ENCODE assay signal across 8 mouse cellular contexts in the genomic region with DNA sequence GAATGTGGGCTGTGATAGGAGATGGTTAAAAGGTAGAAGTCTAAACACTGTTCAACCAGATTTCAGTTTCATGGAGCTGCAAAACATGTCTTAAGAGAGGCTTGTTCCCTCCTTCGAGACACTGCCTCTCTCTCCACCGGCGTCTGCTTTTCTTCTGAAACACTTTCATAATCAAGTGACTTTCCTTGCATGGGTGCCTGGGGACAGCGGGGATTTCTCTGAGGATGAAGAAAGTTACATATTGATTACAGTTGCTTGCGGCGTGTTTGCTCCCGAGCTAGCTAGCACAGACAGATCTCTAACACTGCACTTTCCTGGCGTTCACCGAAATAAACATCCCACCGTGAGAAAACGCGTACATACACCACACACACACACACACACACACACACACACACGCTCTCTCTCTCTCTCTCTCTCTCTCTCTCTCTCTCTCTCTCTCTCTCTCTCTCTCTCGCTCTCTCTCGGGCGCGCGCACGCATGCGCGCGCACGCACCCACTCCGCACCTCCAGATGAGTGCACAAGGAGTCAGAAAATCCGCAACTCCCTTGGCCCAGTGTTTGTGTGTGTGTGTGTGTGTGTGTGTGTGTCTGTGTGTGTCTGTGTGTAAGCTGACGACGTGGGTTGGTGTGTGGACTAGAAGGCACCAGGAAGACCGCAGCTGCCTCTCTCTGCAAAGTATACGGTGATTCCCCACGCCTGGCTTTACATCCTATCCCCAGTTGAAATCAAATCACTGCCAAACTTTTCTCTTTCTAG. TPM values are rescaled to one million over a fixed set of nuclear protein-coding genes. Genes with fewer than 3 reads are reported as not detected.
DNase-seq lines count a peak whose midpoint lies in the region; ATAC-seq lines count a peak whose summit lies in the region.

No protein-coding gene starts in this region.

- peaks cover 24% of the 10 kb centered on the region for H3K27me3 ChIP-seq in embryonic facial prominence, embryonic 14.5 days (replicated peaks; ENCODE audit: control insufficient read depth, insufficient read depth, low read length)
- H3K27me3 ChIP-seq in hindbrain, embryonic 11.5 days (ENCODE audit: control insufficient read depth, insufficient read depth, low read length): peaks cover 15% of the 10 kb centered on the region
- H3K27me3 ChIP-seq in megakaryocyte, embryonic 14.5 days (replicated peaks): peaks cover 51% of the 10 kb centered on the region
- peaks cover 24% of the 10 kb centered on the region for H3K27me3 ChIP-seq in stomach, embryonic 16.5 days (ENCODE audit: control insufficient read depth, insufficient read depth, low read length)

- H3K9ac ChIP-seq in embryonic facial prominence, embryonic 14.5 days (ENCODE audit: low read depth, low read length): peak overlapping the region; percentile 63
- peak overlapping the region; percentile 52 for H3K9ac ChIP-seq in hindbrain, embryonic 11.5 days (ENCODE audit: low read depth, low read length)
- H3K9ac ChIP-seq in stomach, embryonic 16.5 days (ENCODE audit: low read length): peak overlapping the region; percentile 64

- H3K36me3 ChIP-seq in embryonic facial prominence, embryonic 14.5 days (ENCODE audit: control insufficient read depth, insufficient read depth, low read length): no peaks in the 10 kb centered on the region
- H3K36me3 ChIP-seq in hindbrain, embryonic 11.5 days (ENCODE audit: control insufficient read depth, insufficient read depth, low read length): no peaks in the 10 kb centered on the region
- H3K36me3 ChIP-seq in megakaryocyte, embryonic 14.5 days (replicated peaks; ENCODE audit: low read length): no peaks in the 10 kb centered on the region
- no peaks in the 10 kb centered on the region for H3K36me3 ChIP-seq in stomach, embryonic 16.5 days (ENCODE audit: control insufficient read depth, insufficient read depth, low read length)

- H3K4me2 ChIP-seq in embryonic facial prominence, embryonic 14.5 days (ENCODE audit: low read depth, low read length): peak overlapping the region; percentile 84
- peak overlapping the region; percentile 86 for H3K4me2 ChIP-seq in hindbrain, embryonic 11.5 days (replicated peaks; ENCODE audit: low read depth, low read length)
- peak overlapping the region; percentile 88 for H3K4me2 ChIP-seq in stomach, embryonic 16.5 days (ENCODE audit: low read depth, low read length)

- no peaks in the 10 kb centered on the region for H3K9me3 ChIP-seq in embryonic facial prominence, embryonic 14.5 days (ENCODE audit: control insufficient read depth, low read length)
- H3K9me3 ChIP-seq in hindbrain, embryonic 11.5 days (ENCODE audit: control insufficient read depth, low read length): no peaks in the 10 kb centered on the region
- peaks cover 18% of the 10 kb centered on the region for H3K9me3 ChIP-seq in megakaryocyte, embryonic 14.5 days
- H3K9me3 ChIP-seq in stomach, embryonic 16.5 days (replicated peaks; ENCODE audit: control insufficient read depth, low read length): no peaks in the 10 kb centered on the region

- peaks cover 11% of the 10 kb centered on the region for H3K4me1 ChIP-seq in embryonic facial prominence, embryonic 14.5 days (ENCODE audit: control insufficient read depth, insufficient read depth, low read length)
- H3K4me1 ChIP-seq in hindbrain, embryonic 11.5 days (replicated peaks; ENCODE audit: control insufficient read depth, insufficient read depth, low read length): no peaks in the 10 kb centered on the region
- peaks cover 54% of the 10 kb centered on the region for H3K4me1 ChIP-seq in megakaryocyte, embryonic 14.5 days
- H3K4me1 ChIP-seq in stomach, embryonic 16.5 days (ENCODE audit: control insufficient read depth, insufficient read depth, low read length): peaks cover 14% of the 10 kb centered on the region

- peak; percentile 2 for DNase-seq in urinary bladder, postnatal 25 days (ENCODE audit: low spot score)
- DNase-seq in urinary bladder, adult 2 months (ENCODE audit: low spot score): no peak
- DNase-seq in embryonic facial prominence, embryonic 14.5 days (ENCODE audit: low spot score): peak; percentile 42
- peak; percentile 77 for DNase-seq in hindbrain, embryonic 11.5 days (ENCODE audit: low spot score)
- DNase-seq in layer of hippocampus, postnatal 14 days (ENCODE audit: low spot score in 2 of 2): peak; percentile 43 to 53
- no peak for DNase-seq in thymus, adult 18-20 months

- WGBS in embryonic facial prominence, embryonic 14.5 days: under 1% methylated on average over 25 of the region's 30 CpGs
- WGBS in hindbrain, embryonic 11.5 days: under 1% methylated on average over 28 of the region's 30 CpGs
- under 1% methylated on average over 27 of the region's 30 CpGs for WGBS in stomach, embryonic 16.5 days

- H3K4me3 ChIP-seq in embryonic facial prominence, embryonic 14.5 days (ENCODE audit: low read depth, low read length): peak overlapping the region; percentile 57
- H3K4me3 ChIP-seq in hindbrain, embryonic 11.5 days (ENCODE audit: low read depth, low read length): peak overlapping the region; percentile 58
- H3K4me3 ChIP-seq in megakaryocyte, embryonic 14.5 days (replicated peaks): peak overlapping the region; percentile 92
- H3K4me3 ChIP-seq in stomach, embryonic 16.5 days (replicated peaks; ENCODE audit: low read length): peak overlapping the region; percentile 62

- peak overlapping the region; percentile 84 for H3K27ac ChIP-seq in embryonic facial prominence, embryonic 14.5 days (replicated peaks; ENCODE audit: low read depth, low read length)
- H3K27ac ChIP-seq in hindbrain, embryonic 11.5 days (ENCODE audit: low read depth, low read length): peak overlapping the region; percentile 18
- H3K27ac ChIP-seq in stomach, embryonic 16.5 days (ENCODE audit: low read length): peak overlapping the region; percentile 60

- ATAC-seq in embryonic facial prominence, embryonic 14.5 days (ENCODE audit: low read depth): peak; percentile 42
- ATAC-seq in hindbrain, embryonic 11.5 days (ENCODE audit: low FRiP score): peak; percentile 61
- ATAC-seq in stomach, embryonic 16.5 days (ENCODE audit: insufficient read depth, low FRiP score): peak; percentile 34; the same call in 1 of the 2 replicates

RNA-seq across cellular contexts. Expression of gene Pcdh17, which starts 0.7 kb away (rescaled TPM):
- 1.0 and 1.5 TPM in 2 replicates for polyA plus RNA-seq in urinary bladder, adult 2 months (2012; rRNA removed)
- polyA plus RNA-seq in embryonic facial prominence, embryonic 14.5 days (2014; fragmentation: Nextera tagmentation; extraction: Ambion mirVana): 7.0 and 8.7 TPM in 2 replicates
- polyA plus RNA-seq in hindbrain, embryonic 11.5 days (2014; fragmentation: Nextera tagmentation; extraction: Ambion mirVana): 6.1 and 9.2 TPM in 2 replicates
- total RNA-seq in layer of hippocampus, postnatal 14 days (2021): 10 to 100 TPM; 40.8 to 42.5 TPM
- 0.03 and 0.14 TPM in 2 replicates for polyA plus RNA-seq in megakaryocyte, embryonic 14.5 days (2012; ENCODE audit: insufficient read depth, low replicate concordance)
- 5.9 and 7.1 TPM in 2 replicates for polyA plus RNA-seq in stomach, embryonic 16.5 days (2015; fragmentation: Nextera tagmentation; extraction: Ambion mirVana)

Comparison
In these comparisons a context has a peak if more than half of its experiments do, and no peak if none do; other contexts are left out.
1. DNase-seq: peak in urinary bladder, postnatal 25 days (single experiment), embryonic facial prominence, embryonic 14.5 days (single experiment), hindbrain, embryonic 11.5 days (single experiment) and layer of hippocampus, postnatal 14 days (2 of 2); none in urinary bladder, adult 2 months (single experiment) and thymus, adult 18-20 months (0 of 2).
2. H3K27ac ChIP-seq: peak in every context shown above with its lines; median percentile 84 in embryonic facial prominence, embryonic 14.5 days; 60 in stomach, embryonic 16.5 days; 18 in hindbrain, embryonic 11.5 days.
3. Peak in every context shown above with its lines, with median percentiles within 50 percentile points of each other: ATAC-seq, H3K4me2 ChIP-seq, H3K4me3 ChIP-seq and H3K9ac ChIP-seq.